In the genomic region with DNA sequence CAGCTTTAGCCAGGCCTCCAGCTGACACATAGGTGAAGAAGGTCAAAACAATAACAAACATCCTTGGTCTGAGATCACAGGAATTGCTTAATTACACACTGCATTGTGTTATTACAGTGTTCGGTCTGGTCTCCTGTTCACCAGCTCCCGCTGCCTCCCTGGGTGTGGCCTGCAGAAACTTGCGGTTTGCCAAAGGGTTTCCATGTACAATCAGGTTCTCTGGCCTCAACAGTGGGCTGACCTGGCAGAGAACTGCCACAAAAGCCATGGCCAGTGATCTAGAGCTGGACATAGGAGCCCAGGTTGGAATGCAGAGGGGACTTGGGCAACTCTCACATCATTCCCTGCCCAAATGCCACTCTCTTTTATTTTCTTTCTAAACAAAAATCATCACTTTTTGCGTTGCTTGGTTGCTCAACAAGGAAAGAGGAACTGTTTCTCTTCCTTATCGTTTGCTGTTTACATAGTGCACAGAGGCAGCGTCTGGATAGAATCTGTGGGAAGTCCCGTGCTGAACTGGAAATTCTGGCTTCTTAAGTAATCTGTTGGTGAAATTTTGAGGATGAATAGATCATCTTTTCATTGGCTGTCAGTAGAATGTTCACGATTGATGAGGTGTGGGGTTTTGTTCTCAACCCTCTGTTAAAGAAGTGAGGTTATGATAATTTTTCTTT, we compare ENCODE assay signal across 12 mouse cellular contexts. TPM values are rescaled to one million over a fixed set of nuclear protein-coding genes. Genes with fewer than 3 reads are reported as not detected.
A peak's percentile ranks its signal among the peaks of the same experiment; 100 is the strongest.
DNase-seq lines count a peak whose midpoint lies in the region; ATAC-seq and TF ChIP-seq lines count a peak whose summit lies in the region.
"Had no signal": no experiment of that assay in that cellular context is flagged by ENCODE, and none has a peak within 500 bp of the region (broad histone marks: within the 10 kb centered on the region; RNA-seq: fewer than 3 reads in every experiment).

No protein-coding gene starts in this region.

- H3K27me3 ChIP-seq in kidney, postnatal 0 days (ENCODE audit: insufficient read depth, low read length) = no peaks in the 10 kb centered on the region
- no peaks in the 10 kb centered on the region for H3K27me3 ChIP-seq in kidney, embryonic 16.5 days (ENCODE audit: insufficient read depth, low read length)
- no peaks in the 10 kb centered on the region for H3K27me3 ChIP-seq in CH12.LX (replicated peaks)
- H3K27me3 ChIP-seq in intestine, postnatal 0 days (replicated peaks; ENCODE audit: control insufficient read depth, insufficient read depth, low read length) = no peaks in the 10 kb centered on the region

- H3K4me3 ChIP-seq in kidney, postnatal 0 days (replicated peaks; ENCODE audit: low read depth, low read length) = no peak overlapping the region
- no peak overlapping the region for H3K4me3 ChIP-seq in kidney, embryonic 16.5 days (ENCODE audit: low read length)
- H3K4me3 ChIP-seq in CH12.LX (replicated peaks in 1 of 3; ENCODE audit: low read depth in 2 of 3, low read length in 2 of 3, poor library complexity in 1 of 3) = no peak overlapping the region
- no peak overlapping the region for H3K4me3 ChIP-seq in intestine, postnatal 0 days (ENCODE audit: low read depth, low read length)
- H3K4me3 ChIP-seq: heart, adult 2 months had no signal

- DNase-seq in kidney, postnatal 0 days (ENCODE audit: low spot score) = peak; percentile 2
- no peak for DNase-seq in CH12.LX (ENCODE audit: extremely low read depth)
- DNase-seq in cerebellum, postnatal 10 days = no peak
- DNase-seq: cerebellum, postnatal 25 days; layer of hippocampus, adult 9-11 months had no signal

- TF ChIP-seq EP300 in CH12.LX (IDR thresholded peaks at IDR 0.05; ENCODE audit: low read length) = no peak

- dilution Hi-C loops in CH12.LX (cut with MboI; ENCODE audit: extremely low pct_ligation_motif_present, extremely low pct_unique_long_range_greater_than_20kb, low sequenced_read_pairs) = no loop called here

- TF ChIP-seq POLR2A in CH12.LX (IDR thresholded peaks at IDR 0.05; ENCODE audit: low read depth, low read length) = no peak

- H3K4me2 ChIP-seq in kidney, postnatal 0 days (ENCODE audit: low read length) = no peak overlapping the region
- no peak overlapping the region for H3K4me2 ChIP-seq in kidney, embryonic 16.5 days (replicated peaks; ENCODE audit: low read depth, low read length)
- H3K4me2 ChIP-seq in CH12.LX (ENCODE audit: insufficient read depth, low read depth, poor library complexity, severe bottlenecking) = no peak overlapping the region
- H3K4me2 ChIP-seq in intestine, postnatal 0 days (replicated peaks; ENCODE audit: low read depth) = 0 out of 2 replicates have a peak overlapping the region, but pooled peaks have one; percentile 0

- no peaks in the 10 kb centered on the region for H3K36me3 ChIP-seq in kidney, postnatal 0 days (ENCODE audit: insufficient read depth, low read length)
- no peaks in the 10 kb centered on the region for H3K36me3 ChIP-seq in kidney, embryonic 16.5 days (ENCODE audit: insufficient read depth, low read length)
- no peaks in the 10 kb centered on the region for H3K36me3 ChIP-seq in CH12.LX (replicated peaks in 1 of 2; ENCODE audit: control insufficient read depth in 1 of 2, insufficient read depth in 1 of 2, low read length in 1 of 2)
- no peaks in the 10 kb centered on the region for H3K36me3 ChIP-seq in intestine, postnatal 0 days (ENCODE audit: control insufficient read depth, insufficient read depth)

- H3K9me3 ChIP-seq in kidney, postnatal 0 days (replicated peaks; ENCODE audit: low read length) = no peaks in the 10 kb centered on the region
- H3K9me3 ChIP-seq in kidney, embryonic 16.5 days (ENCODE audit: low read length) = no peaks in the 10 kb centered on the region
- H3K9me3 ChIP-seq in CH12.LX (replicated peaks; ENCODE audit: low read length) = no peaks in the 10 kb centered on the region
- H3K9me3 ChIP-seq in intestine, postnatal 0 days (ENCODE audit: control insufficient read depth) = no peaks in the 10 kb centered on the region

- 45% methylated on average over 8 of the region's 8 CpGs for WGBS in kidney, postnatal 0 days
- 57% methylated on average over 8 of the region's 8 CpGs for WGBS in kidney, embryonic 16.5 days
- WGBS in intestine, postnatal 0 days = 18% methylated on average over 8 of the region's 8 CpGs

- no peak for TF ChIP-seq CTCF in kidney, postnatal 0 days (IDR thresholded peaks at IDR 0.05; ENCODE audit: low read depth)
- no peak for TF ChIP-seq CTCF in CH12.LX (conservative IDR thresholded peaks at IDR 0.05 in 1 of 2, IDR thresholded peaks at IDR 0.05 in 1 of 2; ENCODE audit: low read depth in 2 of 2, low read length in 2 of 2)
- no peak for TF ChIP-seq CTCF in intestine, postnatal 0 days (IDR thresholded peaks at IDR 0.05; ENCODE audit: low read depth)

- H3K9ac ChIP-seq in kidney, postnatal 0 days (ENCODE audit: low read depth, low read length) = no peak overlapping the region
- no peak overlapping the region for H3K9ac ChIP-seq in kidney, embryonic 16.5 days (replicated peaks; ENCODE audit: low read length)
- H3K9ac ChIP-seq in CH12.LX (ENCODE audit: insufficient read depth, low read depth) = no peak overlapping the region
- H3K9ac ChIP-seq in intestine, postnatal 0 days (ENCODE audit: low read depth, low read length) = no peak overlapping the region

- no peak for ATAC-seq in kidney, postnatal 0 days (replicated peaks; ENCODE audit: low FRiP score, low read depth)
- no peak for ATAC-seq in kidney, embryonic 16.5 days (ENCODE audit: low FRiP score, low TSS enrichment)
- ATAC-seq in intestine, postnatal 0 days = peak; percentile 61
- peak; percentile 73 for ATAC-seq in monocyte, adult 5-6 weeks (replicated peaks; ENCODE audit: insufficient number of reproducible peaks, low FRiP score, low TSS enrichment, poor library complexity, severe bottlenecking)
- no peak for ATAC-seq in CD4-positive, CD25-positive, alpha-beta regulatory T cell, adult 4 months

- H3K79me2 ChIP-seq in CH12.LX (replicated peaks; ENCODE audit: control insufficient read depth, extremely low read depth, insufficient read depth, poor library complexity, severe bottlenecking) = no peaks in the 10 kb centered on the region

- H3K4me1 ChIP-seq in kidney, postnatal 0 days (replicated peaks; ENCODE audit: insufficient read depth, low read length) = no peaks in the 10 kb centered on the region
- no peaks in the 10 kb centered on the region for H3K4me1 ChIP-seq in kidney, embryonic 16.5 days (ENCODE audit: insufficient read depth, low read length)
- peaks cover 7 to 8% of the 10 kb centered on the region in 2 experiments for H3K4me1 ChIP-seq in CH12.LX (ENCODE audit: control insufficient read depth in 1 of 2, insufficient read depth in 2 of 2)
- H3K4me1 ChIP-seq in intestine, postnatal 0 days (replicated peaks; ENCODE audit: control insufficient read depth, insufficient read depth, low read length) = no peaks in the 10 kb centered on the region

- in situ Hi-C loops in CH12.LX (cut with MboI; ENCODE audit: low pct_ligation_motif_present, low pct_unique_long_range_greater_than_20kb, low sequenced_read_pairs) = no loop called here

- no peak overlapping the region for H3K27ac ChIP-seq in kidney, postnatal 0 days
- no peak overlapping the region for H3K27ac ChIP-seq in kidney, embryonic 16.5 days (ENCODE audit: low read length)
- H3K27ac ChIP-seq in CH12.LX (ENCODE audit: insufficient read depth, low read depth) = no peak overlapping the region
- no peak overlapping the region for H3K27ac ChIP-seq in intestine, postnatal 0 days (ENCODE audit: low read depth, low read length)
- H3K27ac ChIP-seq: heart, adult 2 months had no signal

- TF ChIP-seq RAD21 in CH12.LX (IDR thresholded peaks at IDR 0.05; ENCODE audit: low read depth, low read length) = no peak

TF ChIP-seq in CH12.LX, 34 proteins besides CTCF, POLR2A, EP300 and RAD21:
- TF ChIP-seq POLR2AphosphoS2 (IDR thresholded peaks at IDR 0.05; ENCODE audit: low read depth, low read length) = no peak
- TF ChIP-seq BHLHE40 (IDR thresholded peaks at IDR 0.05; ENCODE audit: low read depth, low read length) = peak; percentile 40; the same call in 1 of the 2 replicates
- TF ChIP-seq USF1 (IDR thresholded peaks at IDR 0.05; ENCODE audit: low read depth, low read length) = no peak

RNA-seq across cellular contexts. Expression of gene Foxq1, which starts 49.3 kb away (rescaled TPM):
- polyA plus RNA-seq in kidney, postnatal 0 days (2015; fragmentation: Nextera tagmentation; extraction: Ambion mirVana) = 7.3 and 11.2 TPM in 2 replicates
- 3.6 and 4.4 TPM in 2 replicates for polyA plus RNA-seq in kidney, embryonic 16.5 days (2015; fragmentation: Nextera tagmentation; extraction: Ambion mirVana)
- not detected in 2 replicates for total RNA-seq in CH12.LX (2012; rRNA removed)
- total RNA-seq in CH12.LX (2014; rRNA removed) = not detected in 2 replicates
- polyA plus RNA-seq in CH12.LX (2012; ENCODE audit: insufficient read length, low read depth) = not detected in 2 replicates
- 8.5 and 9.6 TPM in 2 replicates for polyA plus RNA-seq in intestine, postnatal 0 days (2015; fragmentation: Nextera tagmentation; extraction: Ambion mirVana)
- total RNA-seq in monocyte, adult 5-6 weeks (2017) = 0.64 to 1.0 TPM in 2 of 3 replicates, not detected in the other
- polyA plus RNA-seq in CD4-positive, CD25-positive, alpha-beta regulatory T cell, adult 4 months (2017; shearing (Covaris generic)) = not detected

RNA-seq across cellular contexts. Expression of gene A530084C06Rik, which starts 52.5 kb away (rescaled TPM):
- not detected in 2 replicates for polyA plus RNA-seq in kidney, postnatal 0 days (2015; fragmentation: Nextera tagmentation; extraction: Ambion mirVana)
- not detected in 2 replicates for polyA plus RNA-seq in kidney, embryonic 16.5 days (2015; fragmentation: Nextera tagmentation; extraction: Ambion mirVana)
- total RNA-seq in CH12.LX (2012; rRNA removed) (not detected in 2 replicates), CH12.LX (2014; rRNA removed) (not detected in 2 replicates)
- polyA plus RNA-seq in CH12.LX (2012; ENCODE audit: insufficient read length, low read depth) = not detected in 2 replicates
- not detected in 2 replicates for polyA plus RNA-seq in intestine, postnatal 0 days (2015; fragmentation: Nextera tagmentation; extraction: Ambion mirVana)
- 0.29 to 0.53 TPM in 2 of 3 replicates, not detected in the other for total RNA-seq in monocyte, adult 5-6 weeks (2017)
- polyA plus RNA-seq in CD4-positive, CD25-positive, alpha-beta regulatory T cell, adult 4 months (2017; shearing (Covaris generic)) = not detected
- polyA plus RNA-seq: heart, adult 2 months; limb, embryonic 11.5 days; neural tube, embryonic 14.5 days had no signal

Comparison
In these comparisons a context has a peak if more than half of its experiments do, and no peak if none do; other contexts are left out.
1. ATAC-seq: peak in intestine, postnatal 0 days (single experiment) and monocyte, adult 5-6 weeks (single experiment); none in kidney, postnatal 0 days (single experiment), kidney, embryonic 16.5 days (single experiment) and CD4-positive, CD25-positive, alpha-beta regulatory T cell, adult 4 months (single experiment).